Mouse (Mus musculus) heart, adult 2 months (tissue): ENCODE measurements around the gene Gm37240. TPM values are rescaled to one million over a fixed set of nuclear protein-coding genes. Genes with fewer than 3 reads are reported as not detected.

Source experiments
- DNase-seq, 2 experiments: peaks; one replicate each; pipeline ENCODE4 v3.0.0; 2021
- H3K27ac ChIP-seq: fragments of 200-600 bp; 2 replicates; pipeline ENCODE4 v1.8.1; 2022
- H3K27me3 ChIP-seq: fragments of 200-500 bp; 2 replicates; pipeline ENCODE4 v1.6.1; 2012; ENCODE audit warnings: mild to moderate bottlenecking, low read length, inconsistent platforms, mixed read lengths; ENCODE audit not compliant: control insufficient read depth, insufficient read depth
- H3K36me3 ChIP-seq: fragments of 200-500 bp; 2 replicates; pipeline ENCODE4 v1.6.1; 2012; ENCODE audit warnings: low read length, inconsistent platforms; ENCODE audit not compliant: control insufficient read depth, insufficient read depth
- H3K4me1 ChIP-seq: fragments of 200-500 bp; 2 replicates; pipeline ENCODE4 v1.6.1; 2011; ENCODE audit warnings: low read length; ENCODE audit not compliant: control insufficient read depth, insufficient read depth
- H3K4me3 ChIP-seq: fragments of 200-600 bp; 2 replicates; pipeline ENCODE4 v1.8.1; 2022
- H3K79me2 ChIP-seq: fragments of 200-500 bp; replicated peaks from 2 replicates; pipeline ENCODE4 v1.6.1; 2012; ENCODE audit warnings: mild to moderate bottlenecking, inconsistent platforms, low read length, moderate library complexity, mixed read lengths; ENCODE audit not compliant: control insufficient read depth, insufficient read depth
- H3K9ac ChIP-seq: fragments of 200-500 bp; 2 replicates; pipeline ENCODE4 v1.6.1; 2012; ENCODE audit warnings: low read depth, mild to moderate bottlenecking, control low read depth, inconsistent platforms, low read length, mixed read lengths
- CTCF ChIP-seq: fragments of 200-600 bp; IDR thresholded peaks from 2 replicates; pipeline ENCODE4 v1.8.1; 2022; ENCODE audit warnings: antibody characterized with exemption, mild to moderate bottlenecking, moderate library complexity
- EP300 ChIP-seq: fragments of 200-500 bp; IDR thresholded peaks from 2 replicates; pipeline ENCODE4 v1.6.1; 2011; ENCODE audit warnings: low read depth, low read length, control low read depth; ENCODE audit not compliant: insufficient read depth
- POLR2A ChIP-seq: fragments of 200-500 bp; IDR thresholded peaks from 2 replicates; pipeline ENCODE4 v1.6.1; 2011; ENCODE audit warnings: mild to moderate bottlenecking, low read depth, low read length, control low read depth; ENCODE audit not compliant: insufficient read depth
- WGBS: fragments of 180-500 bp; shearing (Covaris S2); methylation state at CpG from one replicate; pipeline ENCODE4 v1.1.7; 2018; 5-methylcytosine and 5-hydroxymethylcytosine counted together
- intact Hi-C: fragments of 180-260 bp; cut with DNase I; formaldehyde crosslinking; loops from one replicate; pipeline ENCODE4 v1.15.1; 2025
- polyA plus RNA-seq: library from polyadenylated mRNA; depleted of rRNA; stranded (reverse); fragments of >200 nt; gene quantifications from 2 replicates; pipeline ENCODE4 v1.2.3, GENCODE M21; 2012
- total RNA-seq, 2 experiments: library from RNA; stranded (reverse); gene quantifications; 2 replicates each; pipeline ENCODE4 v1.2.3; 2021

Gm37240 gene
- total and polyA plus RNA-seq, 3 experiments, result 25.0 to 45.3 (median 36.6) TPM

- Histone ChIP-seq H3K4me3 (no peak overlapping the region), H3K79me2 (no peaks in the 10 kb centered on the region), H3K27me3 (no peaks in the 10 kb centered on the region), H3K36me3 (no peaks in the 10 kb centered on the region; the same call in 1 of the 2 replicates), H3K9ac (no peak overlapping the region), H3K27ac (no peak overlapping the region), H3K4me1 (peaks cover 4% of the 10 kb centered on the region; the same call in 1 of the 2 replicates)
- intact Hi-C loops, result no loop called here
- TF ChIP-seq EP300, result no peak
- TF ChIP-seq POLR2A, result no peak
- no peak for TF ChIP-seq CTCF
- WGBS, result 93% methylated on average over 2 of the region's 2 CpGs
- DNase-seq, result no peak
Observed at GRCm38 (mm10) chr3:85635591-85635990, 251.7 kb downstream of the Gm37240 start.

DNA sequence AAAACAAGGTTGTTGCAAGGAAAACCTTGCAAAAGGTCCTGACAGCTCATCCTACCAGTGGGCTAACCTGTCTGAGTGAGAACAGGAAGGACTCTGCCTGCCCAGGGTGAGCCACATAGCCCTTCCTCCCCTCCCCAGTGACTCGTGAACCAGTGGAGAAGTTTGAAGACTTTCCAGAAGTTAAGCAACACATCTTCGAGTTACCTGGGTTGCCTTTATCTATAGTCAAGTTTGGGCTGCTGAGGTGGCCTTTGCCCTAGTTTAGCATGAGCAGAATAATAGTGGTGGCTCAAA, 252.2 kb downstream of the Gm37240 start:
- 46% methylated on average over 2 of the region's 2 CpGs for WGBS
- H3K4me3 ChIP-seq, result no peak overlapping the region
- peaks cover 4% of the 10 kb centered on the region; the same call in 1 of the 2 replicates for H3K4me1 ChIP-seq
- H3K36me3 ChIP-seq, result no peaks in the 10 kb centered on the region; the same call in 1 of the 2 replicates
- intact Hi-C loops, result no loop called here
- no peaks in the 10 kb centered on the region for H3K79me2 ChIP-seq
- no peaks in the 10 kb centered on the region for H3K27me3 ChIP-seq
- TF ChIP-seq CTCF (no peak), EP300 (no peak), POLR2A (no peak)
- no peak overlapping the region for H3K27ac ChIP-seq
- no peak overlapping the region for H3K9ac ChIP-seq
- no peak for DNase-seq

DNA sequence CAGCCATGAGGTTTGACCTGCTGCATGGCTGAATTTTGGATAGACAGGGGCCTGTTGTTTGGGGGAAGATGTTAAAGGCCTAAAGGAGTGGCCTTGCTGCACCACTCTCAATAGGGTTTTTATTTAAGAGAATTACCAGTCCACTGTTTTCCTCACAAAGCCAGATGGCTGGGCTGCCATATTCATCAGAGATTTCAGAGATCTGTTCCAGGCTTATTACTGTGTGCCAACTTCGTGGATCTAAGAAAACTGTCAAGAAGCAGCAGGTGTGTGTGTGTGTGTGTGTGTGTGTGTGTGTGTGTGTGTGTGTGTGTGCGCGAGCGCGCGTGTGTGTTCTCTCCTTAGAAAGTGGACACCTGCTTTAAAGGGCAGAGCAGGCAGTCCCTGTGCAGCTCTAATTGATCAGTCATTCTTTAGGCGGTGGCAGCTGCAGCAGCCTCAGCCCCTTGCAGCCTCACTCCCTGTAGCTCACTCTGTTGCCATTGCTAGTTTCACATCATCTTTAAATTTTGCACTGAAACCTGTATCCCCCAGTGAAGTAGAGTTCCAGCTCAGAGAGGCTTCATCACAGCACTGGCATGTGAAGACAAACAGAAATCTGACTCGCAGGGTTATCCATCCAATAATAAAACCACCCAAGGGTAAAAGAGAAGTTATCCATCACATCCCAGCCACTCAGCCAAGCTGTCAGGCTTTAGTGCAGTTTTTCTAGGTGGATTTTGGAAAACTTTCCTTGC, 252.8 kb downstream of the Gm37240 start:
- Histone ChIP-seq H3K4me1 (peaks cover 4% of the 10 kb centered on the region; the same call in 1 of the 2 replicates), H3K27ac (no peak overlapping the region), H3K36me3 (no peaks in the 10 kb centered on the region; the same call in 1 of the 2 replicates), H3K79me2 (no peaks in the 10 kb centered on the region), H3K9ac (no peak overlapping the region), H3K27me3 (no peaks in the 10 kb centered on the region), H3K4me3 (no peak overlapping the region)
- intact Hi-C loops, result no loop called here
- DNase-seq, result no peak
- 90% methylated on average over 8 of the region's 8 CpGs for WGBS
- TF ChIP-seq EP300, result no peak
- no peak for TF ChIP-seq CTCF
- TF ChIP-seq POLR2A, result no peak

GRCm38 (mm10) chr3:85633733-85634132, 253.6 kb downstream of the Gm37240 start:
- WGBS, result 75% methylated on average over 2 of the region's 2 CpGs
- H3K9ac ChIP-seq, result no peak overlapping the region
- peaks cover 4% of the 10 kb centered on the region; the same call in 1 of the 2 replicates for H3K4me1 ChIP-seq
- no peaks in the 10 kb centered on the region for H3K27me3 ChIP-seq
- no peaks in the 10 kb centered on the region; the same call in 1 of the 2 replicates for H3K36me3 ChIP-seq
- no peaks in the 10 kb centered on the region for H3K79me2 ChIP-seq
- no peak for TF ChIP-seq CTCF
- TF ChIP-seq EP300, result no peak
- TF ChIP-seq POLR2A, result no peak
- intact Hi-C loops, result no loop called here
- H3K27ac ChIP-seq, result no peak overlapping the region
- no peak for DNase-seq
- no peak overlapping the region for H3K4me3 ChIP-seq

DNA sequence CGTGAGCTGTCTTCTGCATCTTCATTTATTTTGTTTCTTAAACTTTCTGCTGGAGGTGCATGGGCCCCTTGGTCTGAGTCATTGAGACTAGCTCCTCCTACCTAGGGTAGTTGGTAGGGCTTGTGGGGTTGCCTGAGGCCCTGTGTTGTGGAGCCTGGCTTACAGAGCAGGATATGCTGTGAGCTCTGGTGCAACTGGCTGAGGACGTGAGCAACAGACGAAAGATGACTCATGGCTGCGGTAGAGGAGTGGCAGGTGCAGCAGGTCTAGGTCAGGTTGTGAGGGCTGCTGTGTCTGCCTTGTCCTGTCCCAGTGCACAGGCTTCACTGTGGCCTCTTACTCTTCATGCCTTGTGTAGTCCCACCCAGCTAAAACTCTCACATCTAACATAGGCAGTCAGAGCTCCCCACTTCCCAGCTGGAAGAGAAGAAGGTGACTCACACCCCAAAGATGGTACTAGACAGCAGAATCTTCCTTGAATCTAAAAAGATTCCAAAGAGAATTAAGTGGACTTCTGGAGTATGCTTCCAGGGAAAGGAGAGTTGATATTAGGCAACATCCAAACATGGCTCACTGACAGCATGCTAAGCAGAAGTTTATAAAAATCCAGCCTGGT, 257.3 kb downstream of the Gm37240 start:
- no peaks in the 10 kb centered on the region for H3K27me3 ChIP-seq
- H3K4me3 ChIP-seq, result no peak overlapping the region
- TF ChIP-seq EP300, result no peak
- TF ChIP-seq POLR2A, result no peak
- no peak for TF ChIP-seq CTCF
- H3K79me2 ChIP-seq, result no peaks in the 10 kb centered on the region
- H3K36me3 ChIP-seq, result no peaks in the 10 kb centered on the region
- 94% methylated on average over 4 of the region's 4 CpGs for WGBS
- H3K27ac ChIP-seq, result no peak overlapping the region
- DNase-seq, result no peak
- H3K9ac ChIP-seq, result no peak overlapping the region
- no peaks in the 10 kb centered on the region for H3K4me1 ChIP-seq
- intact Hi-C loops, result no loop called here

DNA sequence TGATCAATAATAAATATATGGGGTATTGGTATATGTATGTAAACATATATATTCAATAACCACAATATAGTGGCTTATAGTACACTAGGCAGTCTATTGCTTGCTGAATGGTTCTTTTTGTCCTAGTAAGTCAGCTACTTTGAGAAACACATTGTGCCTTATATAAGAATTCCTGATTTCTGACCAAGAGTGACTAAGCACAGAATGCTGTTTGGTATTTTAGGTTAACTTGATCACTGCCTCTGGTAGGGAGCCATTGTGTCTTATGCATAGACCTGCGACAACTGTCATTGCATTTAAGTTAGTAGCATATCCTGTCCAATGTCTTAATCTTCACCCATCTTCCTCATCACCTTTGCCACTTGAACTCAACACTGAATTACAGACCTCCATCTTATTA, 267.6 kb downstream of the Gm37240 start:
- H3K27me3 ChIP-seq, result no peaks in the 10 kb centered on the region
- no peak overlapping the region for H3K27ac ChIP-seq
- H3K4me3 ChIP-seq, result no peak overlapping the region
- no peak overlapping the region for H3K9ac ChIP-seq
- no peak for DNase-seq
- no peak for TF ChIP-seq POLR2A
- TF ChIP-seq CTCF, result no peak
- no peak for TF ChIP-seq EP300
- H3K36me3 ChIP-seq, result no peaks in the 10 kb centered on the region
- 92% methylated on average over 1 of the region's 1 CpGs for WGBS
- H3K4me1 ChIP-seq, result no peaks in the 10 kb centered on the region
- no peaks in the 10 kb centered on the region for H3K79me2 ChIP-seq
- intact Hi-C loops, result no loop called here
